Mouse (Mus musculus) midbrain, postnatal 0 days (tissue): ENCODE measurements at regions not wholly inside any gene's neighbourhood (a gene's known extent, or its start where the extent isn't known, plus 50 kb on each side); places are given as distances from the start of the nearest gene placed in this dataset.

ENCODE experiments used
- ATAC-seq: fragments of 200-750 bp; cut with Nextera tagmentation; 2 replicates; pipeline ENCODE4 v1.8.0; 2017; ENCODE audit warnings: moderate number of reproducible peaks, mild to moderate bottlenecking, moderate TSS enrichment, moderate library complexity; ENCODE audit not compliant: low FRiP score
- DNase-seq: peaks from one replicate; pipeline ENCODE4 v3.0.0-alpha.2; 2015; ENCODE audit warnings: low spot score
- H3K27ac ChIP-seq: fragments of 300-500 bp; sonication (generic); 2 replicates; pipeline ENCODE4 v1.5.1; 2014; ENCODE audit warnings: low read depth, mild to moderate bottlenecking, low read length, mixed read lengths
- H3K27me3 ChIP-seq: fragments of 300-500 bp; sonication (generic); 2 replicates; pipeline ENCODE4 v1.6.1; 2014; ENCODE audit warnings: low read length, control low read depth, mixed read lengths; ENCODE audit not compliant: insufficient read depth
- H3K36me3 ChIP-seq: fragments of 300-500 bp; sonication (generic); 2 replicates; pipeline ENCODE4 v1.6.1; 2014; ENCODE audit warnings: low read length, control low read depth, mixed read lengths; ENCODE audit not compliant: insufficient read depth
- H3K4me1 ChIP-seq: fragments of 300-500 bp; sonication (generic); 2 replicates; pipeline ENCODE4 v1.6.1; 2014; ENCODE audit warnings: mild to moderate bottlenecking, control low read depth, antibody characterized with exemption, low read length, mixed read lengths; ENCODE audit not compliant: insufficient read depth
- H3K4me2 ChIP-seq: fragments of 300-500 bp; sonication (generic); 2 replicates; pipeline ENCODE4 v1.6.1; 2014; ENCODE audit warnings: low read depth, mild to moderate bottlenecking, low read length, mixed read lengths; ENCODE audit not compliant: poor library complexity, severe bottlenecking
- H3K4me3 ChIP-seq: fragments of 300-500 bp; sonication (generic); 2 replicates; pipeline ENCODE4 v1.5.1; 2014; ENCODE audit warnings: low read depth, mild to moderate bottlenecking, low read length, moderate library complexity
- H3K9ac ChIP-seq: fragments of 300-500 bp; sonication (generic); replicated peaks from 2 replicates; pipeline ENCODE4 v1.6.1; 2014; ENCODE audit warnings: mild to moderate bottlenecking, low read length, moderate library complexity, mixed read lengths; ENCODE audit not compliant: poor library complexity, severe bottlenecking
- H3K9me3 ChIP-seq: fragments of 300-500 bp; sonication (generic); 2 replicates; pipeline ENCODE4 v1.6.1; 2016; ENCODE audit warnings: low read length, control low read depth
- CTCF ChIP-seq: IDR thresholded peaks from 2 replicates; pipeline ENCODE4 v1.5.1; 2016; ENCODE audit warnings: antibody characterized with exemption, mild to moderate bottlenecking
- WGBS: fragments of 180-500 bp; shearing (Covaris S2); extraction: QIAGEN DNeasy Blood & Tissue Kit; methylation state at CpG from one replicate; pipeline ENCODE4 v1.1.7; 2014; 5-methylcytosine and 5-hydroxymethylcytosine counted together

- no peaks in the 10 kb centered on the region for H3K4me1 ChIP-seq
- 39% methylated on average over 1 of the region's 1 CpGs for WGBS
- H3K36me3 ChIP-seq, result no peaks in the 10 kb centered on the region
- H3K4me2 ChIP-seq, result no peak overlapping the region
- H3K9me3 ChIP-seq, result no peaks in the 10 kb centered on the region
- DNase-seq (no peak), ATAC-seq (no peak)
- H3K4me3 ChIP-seq, result no peak overlapping the region
- no peak overlapping the region for H3K9ac ChIP-seq
- H3K27me3 ChIP-seq, result no peaks in the 10 kb centered on the region
- no peak overlapping the region for H3K27ac ChIP-seq
- no peak for TF ChIP-seq CTCF
These were observed 337.7 kb downstream of the Inhba start for GRCm38 (mm10) chr13:16349353-16349752.

GRCm38 (mm10) chr13:16350061-16350460, 338.4 kb downstream of the Inhba start:
- WGBS, result 88% methylated on average over 3 of the region's 3 CpGs
- Histone ChIP-seq H3K27ac (no peak overlapping the region), H3K36me3 (no peaks in the 10 kb centered on the region), H3K9ac (no peak overlapping the region), H3K27me3 (no peaks in the 10 kb centered on the region), H3K4me1 (no peaks in the 10 kb centered on the region), H3K4me3 (no peak overlapping the region), H3K4me2 (no peak overlapping the region), H3K9me3 (no peaks in the 10 kb centered on the region)
- TF ChIP-seq CTCF, result no peak
- no peak for DNase-seq
- ATAC-seq, result no peak

DNA sequence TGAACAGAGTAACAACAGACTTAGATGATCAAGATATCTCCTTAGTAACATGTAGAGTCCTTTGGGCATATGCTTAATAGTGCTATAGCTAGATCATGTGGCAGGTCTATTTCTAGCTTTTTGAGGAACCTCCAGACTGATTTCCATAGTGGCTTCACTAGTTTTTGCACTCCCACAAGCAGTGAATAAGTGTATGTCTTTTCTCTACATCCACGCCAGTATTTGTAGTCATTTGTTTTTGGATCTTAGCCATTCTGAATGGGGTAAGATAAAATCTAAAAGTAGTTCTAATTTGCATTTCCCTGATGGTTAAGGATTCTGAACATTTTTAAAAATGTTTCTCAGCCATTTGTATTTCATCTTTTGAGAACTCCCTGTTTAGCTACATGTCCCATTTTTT, 343.7 kb downstream of the Inhba start:
- no peak for DNase-seq
- TF ChIP-seq CTCF, result no peak
- no peak overlapping the region for H3K27ac ChIP-seq
- WGBS, result 81% methylated on average over 1 of the region's 1 CpGs
- no peaks in the 10 kb centered on the region for H3K36me3 ChIP-seq
- no peak overlapping the region for H3K4me2 ChIP-seq
- H3K9ac ChIP-seq, result no peak overlapping the region
- no peaks in the 10 kb centered on the region for H3K27me3 ChIP-seq
- H3K4me3 ChIP-seq, result no peak overlapping the region
- ATAC-seq, result no peak
- no peaks in the 10 kb centered on the region for H3K9me3 ChIP-seq
- H3K4me1 ChIP-seq, result no peaks in the 10 kb centered on the region

DNA sequence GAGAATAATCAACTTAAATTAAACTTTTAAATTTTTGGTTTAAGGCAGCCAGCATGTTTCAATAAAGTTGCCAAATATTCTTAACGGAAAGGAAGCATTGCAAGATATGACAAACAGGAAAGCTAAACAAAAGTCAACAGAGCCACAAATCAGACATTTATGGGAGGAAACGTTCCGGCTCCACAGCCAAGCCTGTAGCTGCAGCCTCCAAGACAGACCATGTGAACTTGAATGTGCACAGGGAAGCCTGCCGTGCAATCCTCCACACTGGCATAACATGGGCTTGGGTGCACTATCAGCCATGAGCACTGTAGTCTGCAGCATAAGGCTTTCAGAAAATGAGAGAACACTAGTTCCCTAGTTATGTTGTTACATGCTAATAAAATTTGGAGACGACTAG, 367.8 kb downstream of the Inhba start:
- no peak overlapping the region for H3K9ac ChIP-seq
- TF ChIP-seq CTCF, result no peak
- H3K27me3 ChIP-seq, result no peaks in the 10 kb centered on the region
- no peaks in the 10 kb centered on the region for H3K36me3 ChIP-seq
- WGBS, result 93% methylated on average over 5 of the region's 5 CpGs
- no peaks in the 10 kb centered on the region for H3K4me1 ChIP-seq
- no peak overlapping the region for H3K27ac ChIP-seq
- DNase-seq (no peak), ATAC-seq (no peak)
- H3K4me2 ChIP-seq, result no peak overlapping the region
- H3K4me3 ChIP-seq, result no peak overlapping the region
- no peaks in the 10 kb centered on the region for H3K9me3 ChIP-seq

DNA sequence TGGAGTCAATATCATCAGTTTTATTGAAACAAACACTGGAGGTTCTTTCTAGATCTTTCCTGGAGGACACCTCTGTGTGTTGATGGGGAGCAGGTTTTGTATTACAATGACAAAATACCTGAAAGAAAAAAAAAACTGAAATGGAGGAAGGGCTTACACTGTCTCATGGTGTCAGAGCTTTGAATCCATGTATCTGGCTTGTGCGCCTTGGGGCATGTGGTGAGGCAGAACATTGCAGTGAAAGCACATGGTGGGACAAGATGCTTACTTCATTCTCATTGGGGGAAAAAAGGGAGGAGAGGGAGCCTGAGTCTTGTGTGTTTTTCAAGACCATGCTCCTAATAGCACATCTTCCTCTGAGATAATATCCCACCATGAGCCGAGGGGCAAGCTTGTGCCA, 368.3 kb downstream of the Inhba start:
- Histone ChIP-seq H3K36me3 (no peaks in the 10 kb centered on the region), H3K27me3 (no peaks in the 10 kb centered on the region), H3K4me1 (no peaks in the 10 kb centered on the region), H3K9me3 (no peaks in the 10 kb centered on the region), H3K4me2 (no peak overlapping the region), H3K9ac (no peak overlapping the region), H3K27ac (no peak overlapping the region), H3K4me3 (no peak overlapping the region)
- DNase-seq, result no peak
- no peak for ATAC-seq
- 94% methylated on average over 2 of the region's 2 CpGs for WGBS
- no peak for TF ChIP-seq CTCF

- Histone ChIP-seq H3K9ac (no peak overlapping the region), H3K9me3 (no peaks in the 10 kb centered on the region), H3K27ac (no peak overlapping the region), H3K27me3 (no peaks in the 10 kb centered on the region), H3K4me2 (no peak overlapping the region), H3K4me1 (no peaks in the 10 kb centered on the region), H3K4me3 (no peak overlapping the region), H3K36me3 (no peaks in the 10 kb centered on the region)
- WGBS, result 84% methylated on average over 5 of the region's 5 CpGs
- ATAC-seq, result no peak
- DNase-seq, result no peak
- TF ChIP-seq CTCF, result no peak
These were observed 371.4 kb downstream of the Inhba start for GRCm38 (mm10) chr13:16382936-16383511.
